In genomic region chr5:100845848-100846598, GRCm38 (mm10) we compare ENCODE assay signal across 8 mouse cellular contexts. TPM values are rescaled to one million over a fixed set of nuclear protein-coding genes. Genes with fewer than 3 reads are reported as not detected.
A peak's percentile ranks its signal among the peaks of the same experiment; 100 is the strongest.
DNase-seq lines count a peak whose midpoint lies in the region; ATAC-seq and TF ChIP-seq lines count a peak whose summit lies in the region.

No protein-coding gene starts in this region.

- H3K27ac ChIP-seq in embryonic fibroblast, embryonic 13.5 days (ENCODE audit: insufficient read depth, low read length) = peak overlapping the region; percentile 7; the same call in 1 of the 2 replicates
- peak overlapping the region; percentile 83 to 94 for H3K27ac ChIP-seq in heart, embryonic 14.5 days (replicated peaks in 1 of 2; ENCODE audit: control insufficient read depth in 1 of 2, insufficient read depth in 1 of 2, low read depth in 2 of 2, low read length in 2 of 2)
- H3K27ac ChIP-seq in liver, embryonic 15.5 days (replicated peaks) = no peak overlapping the region; the same call in 1 of the 2 replicates
- H3K27ac ChIP-seq in stomach, embryonic 15.5 days = peak overlapping the region; percentile 35

- peak; percentile 85 for DNase-seq in A20 (ENCODE audit: low read depth, low spot score)
- DNase-seq in adrenal gland, postnatal 4 days (ENCODE audit: low spot score in 2 of 2) = peak; percentile 54 to 55
- DNase-seq in kidney, postnatal 10 days = peak; percentile 74
- DNase-seq in neural tube, embryonic 10.5 days (ENCODE audit: extremely low spot score, low spot score) = peak; percentile 73

- H3K36me3 ChIP-seq in heart, embryonic 14.5 days (ENCODE audit: control insufficient read depth, insufficient read depth, low read length) = peaks cover 8% of the 10 kb centered on the region; the same call in 1 of the 2 replicates
- no peaks in the 10 kb centered on the region for H3K36me3 ChIP-seq in liver, embryonic 15.5 days (replicated peaks)
- no peaks in the 10 kb centered on the region for H3K36me3 ChIP-seq in stomach, embryonic 15.5 days

- under 1% methylated on average over 52 of the region's 52 CpGs for WGBS in heart, embryonic 14.5 days
- WGBS in liver, embryonic 15.5 days (ENCODE audit: insufficient replicate concordance) = under 1% methylated on average over 52 of the region's 52 CpGs
- WGBS in stomach, embryonic 15.5 days = under 1% methylated on average over 52 of the region's 52 CpGs

- peaks cover 7% of the 10 kb centered on the region; the same call in 1 of the 2 replicates for H3K9me3 ChIP-seq in heart, embryonic 14.5 days (ENCODE audit: control insufficient read depth, low read length)
- H3K9me3 ChIP-seq in liver, embryonic 15.5 days (replicated peaks) = no peaks in the 10 kb centered on the region
- H3K9me3 ChIP-seq in stomach, embryonic 15.5 days = no peaks in the 10 kb centered on the region

- peak overlapping the region; percentile 91 for H3K4me2 ChIP-seq in heart, embryonic 14.5 days (ENCODE audit: low read length)
- H3K4me2 ChIP-seq in liver, embryonic 15.5 days = peak overlapping the region; percentile 64
- peak overlapping the region; percentile 95 for H3K4me2 ChIP-seq in stomach, embryonic 15.5 days

- peak; percentile 68; the same call in 1 of the 2 replicates for ATAC-seq in heart, embryonic 14.5 days (ENCODE audit: insufficient number of reproducible peaks, insufficient read depth, low FRiP score, low read depth)
- peak; percentile 76 for ATAC-seq in liver, embryonic 15.5 days (ENCODE audit: insufficient read depth)
- peak; percentile 76 for ATAC-seq in stomach, embryonic 15.5 days (ENCODE audit: insufficient read depth, low FRiP score, low read depth)

- peak; percentile 27 for TF ChIP-seq POLR2A in embryonic fibroblast, embryonic 13.5 days (IDR thresholded peaks at IDR 0.05; ENCODE audit: low read depth, low read length)

- H3K4me3 ChIP-seq in embryonic fibroblast, embryonic 13.5 days (ENCODE audit: insufficient read depth, low read length) = peak overlapping the region; percentile 53
- peak overlapping the region; percentile 78 to 80 for H3K4me3 ChIP-seq in heart, embryonic 14.5 days (ENCODE audit: control insufficient read depth in 1 of 2, insufficient read depth in 1 of 2, low read depth in 1 of 2, low read length in 2 of 2)
- H3K4me3 ChIP-seq in liver, embryonic 15.5 days (replicated peaks) = peak overlapping the region; percentile 59
- peak overlapping the region; percentile 67 for H3K4me3 ChIP-seq in stomach, embryonic 15.5 days (replicated peaks)

- no peaks in the 10 kb centered on the region for H3K27me3 ChIP-seq in heart, embryonic 14.5 days (ENCODE audit: control insufficient read depth, insufficient read depth, low read length)
- peaks cover 59% of the 10 kb centered on the region for H3K27me3 ChIP-seq in liver, embryonic 15.5 days
- H3K27me3 ChIP-seq in stomach, embryonic 15.5 days (replicated peaks) = peaks cover 10% of the 10 kb centered on the region; the same call in 1 of the 2 replicates

- no peak for TF ChIP-seq CTCF in embryonic fibroblast, embryonic 13.5 days (IDR thresholded peaks at IDR 0.05; ENCODE audit: borderline replicate concordance, insufficient read depth, low read length)

- peak overlapping the region; percentile 92 for H3K9ac ChIP-seq in heart, embryonic 14.5 days (ENCODE audit: low read length)
- H3K9ac ChIP-seq in liver, embryonic 15.5 days = peak overlapping the region; percentile 25; the same call in 1 of the 2 replicates
- peak overlapping the region; percentile 42 for H3K9ac ChIP-seq in stomach, embryonic 15.5 days

- no peaks in the 10 kb centered on the region for H3K4me1 ChIP-seq in embryonic fibroblast, embryonic 13.5 days (ENCODE audit: control insufficient read depth, insufficient read depth, low read length)
- H3K4me1 ChIP-seq in heart, embryonic 14.5 days (ENCODE audit: control insufficient read depth in 2 of 2, insufficient read depth in 2 of 2, low read length in 2 of 2) = peaks cover 4 to 5% of the 10 kb centered on the region in 2 experiments; a peak in 1 of 4 replicates
- H3K4me1 ChIP-seq in liver, embryonic 15.5 days (replicated peaks) = peaks cover 23% of the 10 kb centered on the region
- 0 out of 2 replicates have a peak, but pooled peaks cover 10% of the 10 kb centered on the region for H3K4me1 ChIP-seq in stomach, embryonic 15.5 days

RNA-seq across cellular contexts. Expression of gene Gpat3, which starts 0.5 kb away (rescaled TPM):
- 1 to 10 TPM; 6.8 to 7.3 TPM for total RNA-seq in adrenal gland, postnatal 4 days (2021)
- polyA plus RNA-seq in embryonic fibroblast, embryonic 13.5 days (2011; ENCODE audit: insufficient read length, low read depth, missing spikeins) = 1.7 and 2.0 TPM in 2 replicates
- polyA plus RNA-seq in heart, embryonic 14.5 days (2014; fragmentation: Nextera tagmentation; extraction: Ambion mirVana) = 12.1 and 14.9 TPM in 2 replicates
- 3.4 and 4.2 TPM in 2 replicates for polyA plus RNA-seq in liver, embryonic 15.5 days (2015; fragmentation: Nextera tagmentation; extraction: Ambion mirVana)
- 3.7 and 5.1 TPM in 2 replicates for polyA plus RNA-seq in stomach, embryonic 15.5 days (2015; fragmentation: Nextera tagmentation; extraction: Ambion mirVana)

RNA-seq across cellular contexts. Expression of gene Abraxas1, which starts 25.3 kb away (rescaled TPM):
- 10 to 100 TPM; 23.4 to 24.7 TPM for total RNA-seq in adrenal gland, postnatal 4 days (2021)
- polyA plus RNA-seq in embryonic fibroblast, embryonic 13.5 days (2011; ENCODE audit: insufficient read length, low read depth, missing spikeins) = 12.4 and 15.0 TPM in 2 replicates
- 32.3 and 33.8 TPM in 2 replicates for polyA plus RNA-seq in heart, embryonic 14.5 days (2014; fragmentation: Nextera tagmentation; extraction: Ambion mirVana)
- polyA plus RNA-seq in liver, embryonic 15.5 days (2015; fragmentation: Nextera tagmentation; extraction: Ambion mirVana) = 14.1 and 14.9 TPM in 2 replicates
- polyA plus RNA-seq in stomach, embryonic 15.5 days (2015; fragmentation: Nextera tagmentation; extraction: Ambion mirVana) = 27.9 TPM in 2 replicates

RNA-seq across cellular contexts. Expression of gene Mrps18c, which starts 47.6 kb away (rescaled TPM):
- 100 to 1,000 TPM; 116 to 122 TPM for total RNA-seq in adrenal gland, postnatal 4 days (2021)
- 121 and 122 TPM in 2 replicates for polyA plus RNA-seq in embryonic fibroblast, embryonic 13.5 days (2011; ENCODE audit: insufficient read length, low read depth, missing spikeins)
- 154 and 159 TPM in 2 replicates for polyA plus RNA-seq in heart, embryonic 14.5 days (2014; fragmentation: Nextera tagmentation; extraction: Ambion mirVana)
- polyA plus RNA-seq in liver, embryonic 15.5 days (2015; fragmentation: Nextera tagmentation; extraction: Ambion mirVana) = 101 and 122 TPM in 2 replicates
- 169 and 170 TPM in 2 replicates for polyA plus RNA-seq in stomach, embryonic 15.5 days (2015; fragmentation: Nextera tagmentation; extraction: Ambion mirVana)

RNA-seq across cellular contexts. Expression of gene Helq, which starts 47.6 kb away (rescaled TPM):
- 10 to 100 TPM; 16.0 to 16.1 TPM for total RNA-seq in adrenal gland, postnatal 4 days (2021)
- 6.9 and 7.0 TPM in 2 replicates for polyA plus RNA-seq in embryonic fibroblast, embryonic 13.5 days (2011; ENCODE audit: insufficient read length, low read depth, missing spikeins)
- 8.6 and 12.2 TPM in 2 replicates for polyA plus RNA-seq in heart, embryonic 14.5 days (2014; fragmentation: Nextera tagmentation; extraction: Ambion mirVana)
- polyA plus RNA-seq in liver, embryonic 15.5 days (2015; fragmentation: Nextera tagmentation; extraction: Ambion mirVana) = 10.0 and 11.5 TPM in 2 replicates
- 13.3 and 14.9 TPM in 2 replicates for polyA plus RNA-seq in stomach, embryonic 15.5 days (2015; fragmentation: Nextera tagmentation; extraction: Ambion mirVana)

Comparison
In these comparisons a context has a peak if more than half of its experiments do, and no peak if none do; other contexts are left out.
1. H3K9ac ChIP-seq: peak in every context shown above with its lines; median percentile 92 in heart, embryonic 14.5 days; 42 in stomach, embryonic 15.5 days; 25 in liver, embryonic 15.5 days.